ENCODE assay signal across 8 mouse cellular contexts in the genomic region with DNA sequence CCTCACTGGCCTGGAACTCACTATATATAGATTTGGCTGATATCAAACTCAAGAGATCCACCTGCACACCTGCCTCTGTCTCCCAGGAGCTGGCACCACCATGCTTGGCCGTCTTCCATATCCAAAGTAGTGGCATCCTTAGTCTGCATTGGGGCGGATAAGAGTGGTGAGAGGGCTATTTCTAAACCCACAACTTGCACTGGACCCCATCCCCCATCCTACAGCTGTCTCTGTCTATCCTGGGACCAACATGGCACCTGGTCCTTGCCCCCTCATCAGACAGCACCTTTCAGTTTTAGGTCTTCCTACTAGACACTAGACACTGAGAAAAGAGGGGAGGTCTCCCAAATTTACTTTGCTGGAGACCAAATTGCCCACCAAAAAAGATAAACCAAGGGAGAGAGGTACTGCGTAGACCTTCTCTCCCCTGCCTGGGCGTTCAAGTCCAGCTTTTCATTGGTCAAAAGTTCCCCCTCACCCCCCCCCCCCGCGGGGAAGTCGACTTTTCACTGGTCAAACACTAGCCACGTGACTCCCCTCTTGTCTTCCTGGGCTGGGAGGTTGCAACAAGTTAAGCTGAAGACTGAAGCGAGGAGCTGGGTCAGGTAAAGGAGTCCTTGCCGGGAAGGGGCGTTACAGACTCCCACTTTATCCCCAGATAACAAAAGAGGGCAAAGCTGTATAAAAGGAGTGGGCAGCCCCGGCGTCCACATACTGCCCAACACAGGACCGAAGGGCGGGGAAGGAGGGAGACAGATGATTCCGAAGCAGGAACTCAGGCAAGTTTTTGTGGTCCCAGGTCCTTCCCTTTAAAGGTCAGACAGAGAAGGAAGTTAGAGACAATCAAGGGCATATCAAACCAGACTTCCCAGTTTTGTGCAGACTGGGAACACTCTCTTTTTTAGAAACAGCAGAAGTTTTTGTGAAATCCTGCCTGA. TPM values are rescaled to one million over a fixed set of nuclear protein-coding genes. Genes with fewer than 3 reads are reported as not detected.
DNase-seq lines count a peak whose midpoint lies in the region; ATAC-seq and TF ChIP-seq lines count a peak whose summit lies in the region.

A gene (plus strand): TSS at position 531 of the 938 bp plus-strand sequence.

- H3K4me3 ChIP-seq in lung, embryonic 14.5 days (ENCODE audit: low read depth, low read length): peak within 1 kb of the TSS; percentile 46

- peak within 1 kb of the TSS; percentile 53 for H3K9ac ChIP-seq in lung, embryonic 14.5 days

- no peaks in the 10 kb centered on the region for H3K9me3 ChIP-seq in lung, embryonic 14.5 days (ENCODE audit: low read depth, low read length)

- intact Hi-C loops in heart, postnatal 10 days (cut with DNase I): no loop called here

- no peaks in the 10 kb centered on the region for H3K27me3 ChIP-seq in lung, embryonic 14.5 days (ENCODE audit: insufficient read depth, low read length)

- peak; percentile 88 for DNase-seq in 3T3-L1 (ENCODE audit: low read depth, low spot score)
- DNase-seq in heart, postnatal 10 days: peak; percentile 77 to 80
- DNase-seq in kidney, postnatal 4 days: peak; percentile 71 to 81
- peak; percentile 83 for DNase-seq in lung, embryonic 14.5 days
- peak; percentile 88 for DNase-seq in yolk sac, embryonic 10.5 days (ENCODE audit: low spot score)

- peak within 1 kb of the TSS; percentile 65 for H3K27ac ChIP-seq in lung, embryonic 14.5 days (ENCODE audit: low read depth)

- H3K36me3 ChIP-seq in lung, embryonic 14.5 days (ENCODE audit: insufficient read depth): peaks cover 28% of the 10 kb centered on the region

- TF ChIP-seq CTCF in lung, embryonic 14.5 days (IDR thresholded peaks at IDR 0.05; ENCODE audit: low read depth): no peak

- H3K4me2 ChIP-seq in lung, embryonic 14.5 days: peak within 1 kb of the TSS; percentile 73

- H3K4me1 ChIP-seq in lung, embryonic 14.5 days (ENCODE audit: insufficient read depth): peaks cover 9% of the 10 kb centered on the region; the same call in 1 of the 2 replicates

- peak; percentile 71 for ATAC-seq in activated CD4-positive, CD25-positive, alpha-beta regulatory T cell, adult 4 months
- peak; percentile 78 for ATAC-seq in erythroid progenitor cell, adult 5-6 weeks (replicated peaks; ENCODE audit: low FRiP score, poor library complexity, severe bottlenecking)
- ATAC-seq in lung, embryonic 14.5 days (ENCODE audit: insufficient read depth): peak; percentile 80
- peak; percentile 51 for ATAC-seq in neutrophil, adult 5-6 weeks (ENCODE audit: extremely low read depth, insufficient number of reproducible peaks, low FRiP score, poor library complexity, severe bottlenecking)

- 4% methylated on average over 16 of the region's 16 CpGs for WGBS in lung, embryonic 14.5 days

RNA-seq across cellular contexts. Expression of the gene that starts here (rescaled TPM):
- polyA plus RNA-seq in activated CD4-positive, CD25-positive, alpha-beta regulatory T cell, adult 4 months (2017; shearing (Covaris generic)): 10 to 100 TPM; 35.6 to 47.3 TPM
- 1.8 and 2.1 TPM in 2 replicates for total RNA-seq in erythroid progenitor cell, adult 5-6 weeks (2015; ENCODE audit: low replicate concordance)
- 2.7 and 4.1 TPM in 2 replicates for total RNA-seq in erythroid progenitor cell, adult 5-6 weeks (2017; ENCODE audit: low replicate concordance)
- total RNA-seq in heart, postnatal 10 days (2021): 10 to 100 TPM; 66.5 to 66.8 TPM
- polyA plus RNA-seq in lung, embryonic 14.5 days (2014; fragmentation: Nextera tagmentation; extraction: Ambion mirVana): 13.6 and 14.7 TPM in 2 replicates
- total RNA-seq in neutrophil, adult 5-6 weeks (2017): 196 TPM in 2 replicates

Comparison
In these comparisons a context has a peak if more than half of its experiments do, and no peak if none do; other contexts are left out.
1. Peak in every context shown above with its lines: DNase-seq, ATAC-seq, H3K4me3 ChIP-seq and H3K27ac ChIP-seq.
2. RNA of the gene that starts here (total RNA-seq): 196 TPM in neutrophil, adult 5-6 weeks and 66.5 to 66.8 TPM in heart, postnatal 10 days; 1.8 to 4.1 TPM in erythroid progenitor cell, adult 5-6 weeks; every median in the first group is over 10 times any median in the second.